Mouse (Mus musculus) MEL-GATA-1-ER (cell line): Measurements from ENCODE around the gene Dnajc22.
A peak's percentile ranks its signal among the peaks of the same experiment; 100 is the strongest.

Experiments
- DNase-seq: peaks from one replicate; pipeline ENCODE4 v3.0.0-alpha.2; 2012; ENCODE audit warnings: low read depth; ENCODE audit errors: extremely low read depth

Gene Dnajc22

GRCm38 (mm10) chr15:99114312-99115064 is 21.5 kb downstream of the Dnajc22 start:
- DNase-seq, result no peak

- DNase-seq, result no peak
Observed at GRCm38 (mm10) chr15:99115065-99115423, 22.1 kb downstream of the Dnajc22 start.

GRCm38 (mm10) chr15:99116539-99116938 is 23.6 kb downstream of the Dnajc22 start:
- DNase-seq, result no peak

GRCm38 (mm10) chr15:99120814-99121213 is 27.8 kb downstream of the Dnajc22 start:
- no peak for DNase-seq

GRCm38 (mm10) chr15:99122642-99123041 is 29.7 kb downstream of the Dnajc22 start:
- DNase-seq, result no peak

- no peak for DNase-seq
Observed at GRCm38 (mm10) chr15:99125711-99126080, 32.7 kb downstream of the Dnajc22 start, which contains the start of gene Spats2. Gene Spats2 (plus strand): TSS chr15:99125916.

GRCm38 (mm10) chr15:99126081-99126815 is 33.3 kb downstream of the Dnajc22 start:
- DNase-seq, result no peak

GRCm38 (mm10) chr15:99126816-99127365 is 33.9 kb downstream of the Dnajc22 start:
- no peak for DNase-seq

GRCm38 (mm10) chr15:99127851-99128522 is 35.0 kb downstream of the Dnajc22 start:
- DNase-seq, result no peak

GRCm38 (mm10) chr15:99129441-99129840 is 36.5 kb downstream of the Dnajc22 start:
- DNase-seq, result no peak

- DNase-seq, result no peak
Observed at GRCm38 (mm10) chr15:99129956-99130910, 37.3 kb downstream of the Dnajc22 start.

- peak; percentile 52 for DNase-seq
Observed at GRCm38 (mm10) chr15:99138389-99138788, 45.4 kb downstream of the Dnajc22 start.

GRCm38 (mm10) chr15:99139669-99140068 is 46.7 kb downstream of the Dnajc22 start:
- DNase-seq, result no peak

- DNase-seq, result no peak
Observed at GRCm38 (mm10) chr15:99150516-99150915, 57.5 kb downstream of the Dnajc22 start.

- DNase-seq, result no peak
Observed at GRCm38 (mm10) chr15:99151324-99151723, 58.4 kb downstream of the Dnajc22 start.

GRCm38 (mm10) chr15:99153466-99153865 is 60.5 kb downstream of the Dnajc22 start:
- DNase-seq, result no peak
